Mouse (Mus musculus): ENCODE results near the gene Pon3. TPM values are rescaled to one million over a fixed set of nuclear protein-coding genes. Genes with fewer than 3 reads are reported as not detected.

Gene Pon3
- polyA plus RNA-seq, 1 experiment from 2014 or later = 1.8 TPM

DNA sequence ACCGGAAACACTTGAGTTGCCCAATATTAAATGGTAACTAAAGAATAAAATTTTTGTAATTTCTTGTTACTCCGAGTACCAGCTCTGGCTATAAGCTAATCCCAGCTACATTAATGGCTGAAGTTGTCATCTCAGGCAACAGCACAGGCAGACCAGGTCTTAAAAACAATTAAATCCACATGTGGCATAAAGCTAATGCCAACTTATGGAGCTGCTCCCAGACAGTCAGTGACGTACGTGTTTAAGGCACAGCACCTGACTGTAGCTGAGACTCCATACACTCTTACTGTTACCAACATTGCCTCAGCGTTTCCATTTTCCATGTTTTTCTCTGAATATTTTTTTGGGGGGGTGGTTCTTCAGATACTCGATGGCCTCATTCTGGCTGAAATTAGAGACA, 76.9 kb downstream of the Pon3 start:
- in situ Hi-C loops (cut with MboI; ENCODE audit: low pct_unique_long_range_greater_than_20kb) = no loop called here
- no peak for ATAC-seq
- ChIA-PET CTCF (interaction anchor here (0.8 kb wide), 1 partner anchor 28 kb away, joined by 4 read pairs; no protein-coding TSS in a partner anchor), POLR2A (no interaction called here)
- H3K27me3 ChIP-seq = no peaks in the 10 kb centered on the region
- no peak for DNase-seq (ENCODE audit: low read depth, low spot score)
- no peak for TF ChIP-seq CTCF (IDR thresholded peaks at IDR 0.05)

DNA sequence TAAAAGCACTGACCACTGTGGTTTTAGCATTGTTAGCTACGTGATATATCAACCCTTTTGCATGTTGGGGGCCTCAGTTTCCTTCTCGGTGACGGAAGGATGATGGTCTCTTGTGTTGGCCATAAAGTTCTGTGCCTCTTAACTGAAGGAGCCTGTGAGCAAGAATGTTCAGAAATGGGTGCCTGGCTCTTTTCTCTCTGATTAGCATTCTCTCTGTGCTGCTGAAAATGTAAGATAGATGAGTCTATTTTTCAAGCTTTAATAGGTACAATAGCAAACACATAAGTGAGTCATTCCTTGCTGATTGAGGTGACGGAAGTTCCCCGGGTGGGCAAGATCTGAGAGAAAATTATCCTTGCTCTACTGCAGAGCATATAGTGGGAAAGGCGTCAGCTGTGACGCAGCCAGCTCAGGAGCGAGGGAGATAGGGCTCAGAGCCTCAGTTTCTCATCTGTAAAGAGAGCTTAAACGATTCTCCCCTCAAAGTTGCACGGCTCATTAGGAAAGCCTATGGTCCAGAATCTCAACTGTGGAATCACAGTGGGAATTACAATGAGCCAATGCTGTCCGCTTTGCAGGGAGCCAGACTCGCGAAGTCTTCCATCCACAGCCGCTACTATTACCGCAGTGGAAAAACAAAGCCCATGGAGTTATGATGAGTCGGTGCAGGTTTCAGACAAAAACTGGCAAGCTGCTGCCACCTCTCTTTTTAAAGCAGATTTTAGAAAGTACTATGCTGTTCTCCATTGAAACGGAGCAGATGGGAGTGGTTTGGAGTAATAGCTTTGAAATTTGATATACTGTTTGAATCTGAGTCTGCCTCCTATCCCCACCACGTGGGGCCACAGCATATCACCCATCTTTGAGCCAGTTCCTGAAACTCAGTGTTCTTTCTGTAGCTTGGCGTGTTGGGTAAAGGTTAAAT, 77.9 kb downstream of the Pon3 start:
- H3K27me3 ChIP-seq = no peaks in the 10 kb centered on the region
- in situ Hi-C loops (cut with MboI; ENCODE audit: low pct_unique_long_range_greater_than_20kb) = no loop called here
- ChIA-PET CTCF (interaction anchor here (0.8 to 1.9 kb wide), 3 partner anchors 15 to 27 kb away, joined by 3 to 5 read pairs (median 4); no protein-coding TSS in a partner anchor), POLR2A (no interaction called here)
- no peak for TF ChIP-seq CTCF (IDR thresholded peaks at IDR 0.05)
- DNase-seq (ENCODE audit: low read depth, low spot score) (peak; percentile 35), ATAC-seq (peak; percentile 69)

DNA sequence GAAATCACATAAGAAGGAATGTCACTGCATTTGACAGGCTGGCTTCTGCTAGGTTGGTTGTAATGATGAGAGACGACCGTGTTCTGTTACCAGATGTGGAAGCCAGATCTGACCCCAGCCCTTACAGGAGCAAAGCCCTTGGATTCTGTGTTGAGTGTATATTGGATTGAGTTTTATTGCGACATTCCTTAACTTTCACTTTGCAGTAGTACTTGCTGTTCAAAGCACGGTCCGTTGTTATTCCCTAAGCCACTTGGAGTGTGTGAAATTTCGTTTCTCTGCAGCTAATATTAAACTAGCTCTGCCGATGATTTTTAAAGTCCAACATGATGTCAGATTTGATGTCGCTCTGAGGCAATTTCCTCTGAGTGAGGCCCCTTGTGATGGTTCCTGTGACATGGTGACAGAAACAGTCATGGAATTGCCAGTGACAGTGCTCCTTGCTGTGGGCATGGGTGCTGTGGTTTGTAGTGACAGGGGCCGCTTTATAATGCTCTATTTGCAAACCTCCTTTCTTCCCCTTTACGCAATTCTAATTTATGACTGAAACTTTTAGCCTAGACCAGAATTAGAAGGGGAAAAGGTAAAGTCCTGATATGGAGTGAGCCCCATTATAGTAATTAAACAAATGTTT, 81.8 kb downstream of the Pon3 start:
- TF ChIP-seq CTCF (IDR thresholded peaks at IDR 0.05) = no peak
- ATAC-seq (no peak), DNase-seq (ENCODE audit: low read depth, low spot score) (no peak)
- in situ Hi-C loops (cut with MboI; ENCODE audit: low pct_unique_long_range_greater_than_20kb) = no loop called here
- ChIA-PET POLR2A (no interaction called here), CTCF (interaction anchor here (1.8 kb wide), 1 partner anchor 8 kb away, joined by 4 read pairs; no protein-coding TSS in a partner anchor)
- no peaks in the 10 kb centered on the region for H3K27me3 ChIP-seq

DNA sequence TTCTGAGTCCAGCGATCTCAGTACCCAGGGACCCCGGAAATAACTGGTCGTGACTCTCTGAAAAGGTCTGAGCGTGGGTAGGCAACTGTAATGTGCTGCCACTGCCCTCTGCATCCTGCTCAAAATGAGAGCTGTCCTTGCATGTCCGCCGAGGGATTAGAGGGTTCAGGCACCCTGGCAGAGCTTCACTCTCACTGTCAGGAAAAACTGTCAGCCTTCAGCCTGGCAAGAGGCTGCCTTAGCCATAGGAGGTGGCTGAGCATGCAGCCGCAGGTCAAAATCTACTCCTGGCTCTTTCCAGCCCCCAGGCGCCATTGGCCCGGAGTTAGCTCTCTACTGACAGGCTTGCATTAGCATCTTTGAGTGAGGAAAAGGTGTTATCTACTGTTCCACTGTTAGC, 83.5 kb downstream of the Pon3 start:
- ChIA-PET CTCF (interaction anchor here (1.2 kb wide), 1 partner anchor 10 kb away, joined by 3 read pairs; no protein-coding TSS in a partner anchor), POLR2A (no interaction called here)
- DNase-seq (ENCODE audit: low read depth, low spot score) (no peak), ATAC-seq (no peak)
- H3K27me3 ChIP-seq = no peaks in the 10 kb centered on the region
- in situ Hi-C loops (cut with MboI; ENCODE audit: low pct_unique_long_range_greater_than_20kb) = no loop called here
- no peak for TF ChIP-seq CTCF (IDR thresholded peaks at IDR 0.05)

DNA sequence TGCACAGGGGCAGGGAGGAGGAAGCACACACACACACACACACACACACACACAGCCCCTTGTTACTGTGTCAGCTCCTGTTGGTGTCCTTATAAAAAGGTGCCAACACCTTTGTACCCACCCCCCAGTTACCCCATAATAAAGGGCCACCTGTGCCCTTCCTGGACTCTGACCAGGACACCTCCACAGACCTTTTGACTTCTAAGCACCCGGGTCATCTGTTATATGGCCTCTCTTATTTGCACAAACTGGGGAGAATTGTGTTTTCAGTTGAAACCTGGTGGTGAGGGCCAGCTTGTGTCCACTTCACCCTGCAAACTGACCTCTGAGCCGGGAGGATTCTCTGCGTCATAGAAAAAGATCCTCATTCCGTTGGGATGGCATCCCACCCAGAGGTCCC, 84.7 kb downstream of the Pon3 start:
- ChIA-PET POLR2A (no interaction called here), CTCF (no interaction called here)
- ATAC-seq = no peak
- DNase-seq (ENCODE audit: low read depth, low spot score) = no peak
- in situ Hi-C loops (cut with MboI; ENCODE audit: low pct_unique_long_range_greater_than_20kb) = no loop called here
- no peaks in the 10 kb centered on the region for H3K27me3 ChIP-seq
- TF ChIP-seq CTCF (IDR thresholded peaks at IDR 0.05) = no peak

Other genes with a start within 250 kb of the Pon3 start
- gene Pon1, start 62.3 kb downstream of the Pon3 start, polyA plus RNA-seq (2021) = not detected
- 57.4 TPM for gene Pon2, start 42.2 kb upstream of the Pon3 start, polyA plus RNA-seq (2021)
- gene Asb4, start 127.1 kb upstream of the Pon3 start, polyA plus RNA-seq (2021) = not detected
- 6.0 TPM for gene Pdk4, start 240.0 kb upstream of the Pon3 start, polyA plus RNA-seq (2021)

All from Patski (cell line).